Comparison of ENCODE assay signal across 8 mouse cellular contexts in the genomic region with DNA sequence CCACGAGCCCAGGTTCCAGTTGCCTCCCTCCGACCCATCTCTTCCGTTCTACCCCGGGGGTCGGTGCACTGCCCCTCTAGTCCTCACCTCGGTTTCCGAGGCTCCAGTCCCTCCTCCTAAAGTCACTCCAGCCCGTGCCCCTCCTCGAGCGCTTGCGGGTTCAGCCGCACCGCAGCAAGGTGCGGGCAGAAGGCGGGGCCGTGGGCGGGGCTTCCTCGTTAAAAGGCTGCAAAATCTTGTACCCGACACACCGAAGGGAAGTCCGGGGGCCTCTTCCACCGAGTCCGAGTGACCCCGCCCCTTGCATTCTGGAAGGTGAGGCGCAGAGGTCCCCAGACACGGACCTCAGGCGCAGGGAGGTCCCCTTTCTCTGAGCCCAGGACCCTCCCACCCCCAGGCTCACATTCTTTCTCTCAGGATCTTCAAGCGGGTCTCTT. TPM values are rescaled to one million over a fixed set of nuclear protein-coding genes. Genes with fewer than 3 reads are reported as not detected.
DNase-seq lines count a peak whose midpoint lies in the region; ATAC-seq and TF ChIP-seq lines count a peak whose summit lies in the region.

A gene (plus strand): TSS at position 245 of the 437 bp plus-strand sequence.

- TF ChIP-seq POLR2A in embryonic fibroblast, embryonic 13.5 days (IDR thresholded peaks at IDR 0.05; ENCODE audit: low read depth, low read length) = no peak

- H3K9ac ChIP-seq in hindbrain, embryonic 12.5 days = peak within 1 kb of the TSS; percentile 27
- H3K9ac ChIP-seq in limb, embryonic 12.5 days (replicated peaks) = peak within 1 kb of the TSS; percentile 56
- peak within 1 kb of the TSS; percentile 28; the same call in 1 of the 2 replicates for H3K9ac ChIP-seq in midbrain, embryonic 11.5 days (ENCODE audit: low read length)

- peaks cover 40% of the 10 kb centered on the region for H3K27me3 ChIP-seq in hindbrain, embryonic 12.5 days
- peaks cover 59% of the 10 kb centered on the region for H3K27me3 ChIP-seq in limb, embryonic 12.5 days
- peaks cover 16% of the 10 kb centered on the region for H3K27me3 ChIP-seq in midbrain, embryonic 11.5 days (ENCODE audit: control insufficient read depth, insufficient read depth, low read length)

- H3K27ac ChIP-seq in embryonic fibroblast, embryonic 13.5 days (ENCODE audit: insufficient read depth, low read length) = no peak within 1 kb of the TSS
- H3K27ac ChIP-seq in hindbrain, embryonic 12.5 days = no peak within 1 kb of the TSS
- H3K27ac ChIP-seq in limb, embryonic 12.5 days = no peak within 1 kb of the TSS
- no peak within 1 kb of the TSS for H3K27ac ChIP-seq in midbrain, embryonic 11.5 days (ENCODE audit: low read depth, low read length)

- TF ChIP-seq CTCF in embryonic fibroblast, embryonic 13.5 days (IDR thresholded peaks at IDR 0.05; ENCODE audit: borderline replicate concordance, insufficient read depth, low read length) = no peak

- ATAC-seq in hindbrain, embryonic 12.5 days (ENCODE audit: low FRiP score) = 0 out of 2 replicates have a peak, but pooled peaks have one; percentile 39
- ATAC-seq in limb, embryonic 12.5 days (ENCODE audit: insufficient number of reproducible peaks, insufficient read depth, low FRiP score, low TSS enrichment, low read depth) = peak; percentile 58; the same call in 1 of the 2 replicates
- peak; percentile 59; the same call in 1 of the 2 replicates for ATAC-seq in midbrain, embryonic 11.5 days (ENCODE audit: low FRiP score)

- under 1% methylated on average over 28 of the region's 28 CpGs for WGBS in hindbrain, embryonic 12.5 days
- WGBS in limb, embryonic 12.5 days = under 1% methylated on average over 28 of the region's 28 CpGs
- WGBS in midbrain, embryonic 11.5 days = 1% methylated on average over 28 of the region's 28 CpGs

- no peaks in the 10 kb centered on the region for H3K9me3 ChIP-seq in hindbrain, embryonic 12.5 days (replicated peaks)
- H3K9me3 ChIP-seq in limb, embryonic 12.5 days = no peaks in the 10 kb centered on the region
- H3K9me3 ChIP-seq in midbrain, embryonic 11.5 days (ENCODE audit: control insufficient read depth, low read length) = no peaks in the 10 kb centered on the region

- DNase-seq in right cerebral cortex, postnatal 14 days = peak; percentile 19
- no peak for DNase-seq in right cerebral cortex, postnatal 36 days (ENCODE audit: low spot score in 2 of 2)
- DNase-seq in midbrain, embryonic 11.5 days (ENCODE audit: low spot score, missing footprints) = peak; percentile 90
- peak; percentile 61 for DNase-seq in thymus, postnatal 14 days
- no peak for DNase-seq in gastrocnemius, postnatal 14 days

- peak within 1 kb of the TSS; percentile 59 for H3K4me2 ChIP-seq in hindbrain, embryonic 12.5 days (replicated peaks)
- peak within 1 kb of the TSS; percentile 76 for H3K4me2 ChIP-seq in limb, embryonic 12.5 days
- H3K4me2 ChIP-seq in midbrain, embryonic 11.5 days = peak within 1 kb of the TSS; percentile 65

- no peaks in the 10 kb centered on the region for H3K4me1 ChIP-seq in embryonic fibroblast, embryonic 13.5 days (ENCODE audit: control insufficient read depth, insufficient read depth, low read length)
- 0 out of 2 replicates have a peak, but pooled peaks cover 9% of the 10 kb centered on the region for H3K4me1 ChIP-seq in hindbrain, embryonic 12.5 days
- H3K4me1 ChIP-seq in limb, embryonic 12.5 days (replicated peaks) = peaks cover 7% of the 10 kb centered on the region; the same call in 1 of the 2 replicates
- H3K4me1 ChIP-seq in midbrain, embryonic 11.5 days (ENCODE audit: control insufficient read depth, insufficient read depth, low read length) = peaks cover 6% of the 10 kb centered on the region

- peak within 1 kb of the TSS; percentile 83 for H3K4me3 ChIP-seq in embryonic fibroblast, embryonic 13.5 days (ENCODE audit: insufficient read depth, low read length)
- H3K4me3 ChIP-seq in hindbrain, embryonic 12.5 days = peak within 1 kb of the TSS; percentile 36
- H3K4me3 ChIP-seq in limb, embryonic 12.5 days (replicated peaks) = peak within 1 kb of the TSS; percentile 52
- peak within 1 kb of the TSS; percentile 34 for H3K4me3 ChIP-seq in midbrain, embryonic 11.5 days (ENCODE audit: low read depth, low read length)

- H3K36me3 ChIP-seq in hindbrain, embryonic 12.5 days = no peaks in the 10 kb centered on the region
- no peaks in the 10 kb centered on the region for H3K36me3 ChIP-seq in limb, embryonic 12.5 days
- no peaks in the 10 kb centered on the region for H3K36me3 ChIP-seq in midbrain, embryonic 11.5 days (ENCODE audit: control insufficient read depth, insufficient read depth, low read length)

- intact Hi-C loops in gastrocnemius, postnatal 14 days (cut with DNase I; ENCODE audit: low total_unique reads) = no loop called here

RNA-seq across cellular contexts. Expression of the gene that starts here (rescaled TPM):
- polyA plus RNA-seq in embryonic fibroblast, embryonic 13.5 days (2011; ENCODE audit: insufficient read length, low read depth, missing spikeins) = 6.2 and 12.8 TPM in 2 replicates
- polyA plus RNA-seq in hindbrain, embryonic 12.5 days (2016; fragmentation: Nextera tagmentation; extraction: Ambion mirVana) = 8.9 and 10.1 TPM in 2 replicates
- polyA plus RNA-seq in limb, embryonic 12.5 days (2016; fragmentation: Nextera tagmentation; extraction: Ambion mirVana) = 12.7 and 13.4 TPM in 2 replicates
- 7.6 and 7.8 TPM in 2 replicates for polyA plus RNA-seq in midbrain, embryonic 11.5 days (2014; fragmentation: Nextera tagmentation; extraction: Ambion mirVana)
- 1 to 10 TPM; 2.4 to 2.7 TPM for total RNA-seq in gastrocnemius, postnatal 14 days (2021)

Comparison
In these comparisons a context has a peak if more than half of its experiments do, and no peak if none do; other contexts are left out.
1. DNase-seq: peak in right cerebral cortex, postnatal 14 days (single experiment), midbrain, embryonic 11.5 days (single experiment) and thymus, postnatal 14 days (single experiment); none in right cerebral cortex, postnatal 36 days (0 of 2) and gastrocnemius, postnatal 14 days (single experiment).
2. Peak in every context shown above with its lines, with median percentiles within 50 percentile points of each other: H3K4me3 ChIP-seq, ATAC-seq, H3K4me2 ChIP-seq and H3K9ac ChIP-seq.